Mouse (Mus musculus) CH12.LX (cell line): ENCODE data around the gene Flad1. TPM values are rescaled to one million over a fixed set of nuclear protein-coding genes. Genes with fewer than 3 reads are reported as not detected.

Experiments
- DNase-seq: peaks from one replicate; pipeline ENCODE4 v3.0.0-alpha.2; 2013; ENCODE audit errors: extremely low read depth
- H3K27ac ChIP-seq: 2 replicates; pipeline ENCODE4 v1.5.1; 2012; ENCODE audit warnings: low read depth, mild to moderate bottlenecking, control low read depth, moderate library complexity; ENCODE audit not compliant: insufficient read depth
- H3K27me3 ChIP-seq: replicated peaks from 2 replicates; pipeline ENCODE3; 2012; ENCODE audit warnings: inconsistent platforms
- H3K36me3 ChIP-seq, 2 experiments: replicated peaks in 1 of 2; 2 replicates each; pipeline versions ENCODE3 to v1.6.1; 2012; ENCODE audit warnings: inconsistent platforms in 1 of 2, low read length in 1 of 2, mild to moderate bottlenecking in 1 of 2, mixed read lengths in 1 of 2, moderate library complexity in 1 of 2; ENCODE audit not compliant: control insufficient read depth in 1 of 2, insufficient read depth in 1 of 2
- H3K4me1 ChIP-seq, 2 experiments: 2 replicates each; pipeline ENCODE4 v1.6.1; 2012; ENCODE audit warnings: inconsistent platforms in 1 of 2, moderate library complexity in 1 of 2; ENCODE audit not compliant: insufficient read depth in 2 of 2, control insufficient read depth in 1 of 2
- H3K4me2 ChIP-seq: 2 replicates; pipeline ENCODE4 v1.6.1; 2012; ENCODE audit warnings: low read depth, mild to moderate bottlenecking, control low read depth; ENCODE audit not compliant: poor library complexity, insufficient read depth, severe bottlenecking
- H3K4me3 ChIP-seq, 3 experiments: fragments of 150-350 bp in 1 of 3; sonication (generic) in 1 of 3; replicated peaks in 1 of 3; 2 replicates each; pipeline versions ENCODE3 to v1.5.1; 2011 to 2012; ENCODE audit warnings: low read depth in 2 of 3, low read length in 2 of 3, mild to moderate bottlenecking in 2 of 3, moderate library complexity in 2 of 3, control low read depth in 1 of 3, improper control_type of control experiment in 1 of 3, inconsistent platforms in 1 of 3, mixed read lengths in 1 of 3; ENCODE audit not compliant: poor library complexity in 1 of 3
- H3K79me2 ChIP-seq: replicated peaks from 2 replicates; pipeline ENCODE4 v1.6.1; 2012; ENCODE audit warnings: mild to moderate bottlenecking, moderate library complexity; ENCODE audit not compliant: control insufficient read depth, poor library complexity, insufficient read depth, severe bottlenecking; ENCODE audit errors: extremely low read depth
- H3K9ac ChIP-seq: 2 replicates; pipeline ENCODE4 v1.6.1; 2012; ENCODE audit warnings: low read depth, mild to moderate bottlenecking, control low read depth, moderate library complexity; ENCODE audit not compliant: insufficient read depth
- H3K9me3 ChIP-seq: replicated peaks from 2 replicates; pipeline ENCODE3; 2012; ENCODE audit warnings: low read length, inconsistent platforms, mixed read lengths
- BHLHE40 ChIP-seq: IDR thresholded peaks from 2 replicates; pipeline ENCODE4 v1.6.1; 2011; ENCODE audit warnings: mild to moderate bottlenecking, low read depth, low read length, improper control_type of control experiment
- CHD1 ChIP-seq: IDR thresholded peaks from 2 replicates; pipeline ENCODE4 v1.6.1; 2012; ENCODE audit warnings: low read depth, low read length, improper control_type of control experiment, inconsistent platforms
- CHD2 ChIP-seq: IDR thresholded peaks from 2 replicates; pipeline ENCODE4 v1.6.1; 2011; ENCODE audit warnings: low read length, improper control_type of control experiment
- CTCF ChIP-seq, 2 experiments: IDR thresholded peaks in 1 of 2; conservative IDR thresholded peaks in 1 of 2; 2 replicates each; pipeline ENCODE4 v1.5.1; 2011 to 2012; ENCODE audit warnings: low read depth in 2 of 2, low read length in 2 of 2, improper control_type of control experiment in 1 of 2, inconsistent platforms in 1 of 2, mild to moderate bottlenecking in 1 of 2, moderate library complexity in 1 of 2
- E2F4 ChIP-seq: IDR thresholded peaks from 2 replicates; pipeline ENCODE4 v1.6.1; 2011; ENCODE audit warnings: low read depth, low read length, improper control_type of control experiment; ENCODE audit not compliant: insufficient replicate concordance
- ELF1 ChIP-seq: IDR thresholded peaks from 2 replicates; pipeline ENCODE4 v1.6.1; 2014; ENCODE audit warnings: low read depth, mild to moderate bottlenecking, inconsistent platforms, low read length, improper control_type of control experiment
- ETS1 ChIP-seq: conservative IDR thresholded peaks from 2 replicates; pipeline ENCODE4 v1.6.1; 2012; ENCODE audit warnings: low read depth, mild to moderate bottlenecking, inconsistent platforms, low read length, improper control_type of control experiment, moderate library complexity
- GABPA ChIP-seq: IDR thresholded peaks from 2 replicates; pipeline ENCODE4 v1.6.1; 2012; ENCODE audit warnings: low read depth, low read length, improper control_type of control experiment, inconsistent platforms; ENCODE audit not compliant: insufficient replicate concordance
- HCFC1 ChIP-seq: IDR thresholded peaks from 2 replicates; pipeline ENCODE4 v1.6.1; 2012; ENCODE audit warnings: low read depth, mild to moderate bottlenecking, inconsistent platforms, low read length, improper control_type of control experiment
- IRF4 ChIP-seq: IDR thresholded peaks from 2 replicates; pipeline ENCODE4 v1.6.1; 2014; ENCODE audit warnings: low read depth, mild to moderate bottlenecking, inconsistent platforms, low read length, improper control_type of control experiment
- KAT2A ChIP-seq: IDR thresholded peaks from 2 replicates; pipeline ENCODE4 v1.6.1; 2012; ENCODE audit warnings: low read length, improper control_type of control experiment, inconsistent platforms; ENCODE audit not compliant: insufficient replicate concordance
- MAFK ChIP-seq: IDR thresholded peaks from 2 replicates; pipeline ENCODE4 v1.6.1; 2011; ENCODE audit warnings: low read length, improper control_type of control experiment; ENCODE audit not compliant: insufficient replicate concordance
- MAZ ChIP-seq: IDR thresholded peaks from 2 replicates; pipeline ENCODE4 v1.6.1; 2012; ENCODE audit warnings: low read depth, mild to moderate bottlenecking, inconsistent platforms, low read length, improper control_type of control experiment, moderate library complexity
- MEF2A ChIP-seq: IDR thresholded peaks from 2 replicates; pipeline ENCODE4 v1.6.1; 2014; ENCODE audit warnings: low read depth, mild to moderate bottlenecking, inconsistent platforms, low read length, improper control_type of control experiment, borderline replicate concordance
- MXI1 ChIP-seq: IDR thresholded peaks from 2 replicates; pipeline ENCODE4 v1.6.1; 2011; ENCODE audit warnings: mild to moderate bottlenecking, low read depth, low read length, improper control_type of control experiment
- MYC ChIP-seq: IDR thresholded peaks from 2 replicates; pipeline ENCODE4 v1.6.1; 2011; ENCODE audit warnings: low read depth, mild to moderate bottlenecking, improper control_type of control experiment, low read length
- NELFE ChIP-seq: IDR thresholded peaks from 2 replicates; pipeline ENCODE4 v1.6.1; 2011; ENCODE audit warnings: low read depth, low read length, improper control_type of control experiment
- NRF1 ChIP-seq: IDR thresholded peaks from 2 replicates; pipeline ENCODE4 v1.6.1; 2014; ENCODE audit warnings: low read depth, mild to moderate bottlenecking, inconsistent platforms, low read length, improper control_type of control experiment, moderate library complexity
- PAX5 ChIP-seq: IDR thresholded peaks from 2 replicates; pipeline ENCODE4 v1.6.1; 2012; ENCODE audit warnings: low read length, inconsistent platforms, mixed read lengths
- POLR2A ChIP-seq: IDR thresholded peaks from 2 replicates; pipeline ENCODE4 v1.6.1; 2011; ENCODE audit warnings: low read depth, mild to moderate bottlenecking, improper control_type of control experiment, low read length
- POLR2AphosphoS2 ChIP-seq: IDR thresholded peaks from 2 replicates; pipeline ENCODE4 v1.6.1; 2011; ENCODE audit warnings: low read depth, low read length, improper control_type of control experiment
- RAD21 ChIP-seq: IDR thresholded peaks from 2 replicates; pipeline ENCODE4 v1.6.1; 2011; ENCODE audit warnings: low read depth, mild to moderate bottlenecking, low read length, improper control_type of control experiment, moderate library complexity
- RCOR1 ChIP-seq: conservative IDR thresholded peaks from 2 replicates; pipeline ENCODE4 v1.6.1; 2012; ENCODE audit warnings: low read depth, mild to moderate bottlenecking, inconsistent platforms, low read length, improper control_type of control experiment
- SIN3A ChIP-seq: IDR thresholded peaks from 2 replicates; pipeline ENCODE4 v1.6.1; 2012; ENCODE audit warnings: low read length, improper control_type of control experiment, inconsistent platforms
- SMC3 ChIP-seq: IDR thresholded peaks from 2 replicates; pipeline ENCODE4 v1.6.1; 2011; ENCODE audit warnings: low read depth, low read length, improper control_type of control experiment
- TBP ChIP-seq: conservative IDR thresholded peaks from 2 replicates; pipeline ENCODE4 v1.6.1; 2011; ENCODE audit warnings: low read depth, low read length, improper control_type of control experiment
- TCF12 ChIP-seq: IDR thresholded peaks from 2 replicates; pipeline ENCODE4 v1.6.1; 2014; ENCODE audit warnings: low read depth, mild to moderate bottlenecking, inconsistent platforms, low read length, improper control_type of control experiment
- UBTF ChIP-seq: IDR thresholded peaks from 2 replicates; pipeline ENCODE4 v1.6.1; 2012; ENCODE audit warnings: low read depth, mild to moderate bottlenecking, inconsistent platforms, low read length, improper control_type of control experiment, moderate library complexity
- USF2 ChIP-seq: conservative IDR thresholded peaks from 2 replicates; pipeline ENCODE4 v1.6.1; 2011; ENCODE audit warnings: low read depth, low read length, improper control_type of control experiment
- ZC3H11A ChIP-seq: IDR thresholded peaks from 2 replicates; pipeline ENCODE4 v1.6.1; 2012; ENCODE audit warnings: low read depth, mild to moderate bottlenecking, inconsistent platforms, low read length, improper control_type of control experiment
- ZMIZ1 ChIP-seq: IDR thresholded peaks from 2 replicates; pipeline ENCODE4 v1.6.1; 2012; ENCODE audit warnings: low read depth, mild to moderate bottlenecking, inconsistent platforms, low read length, improper control_type of control experiment
- ZNF384 ChIP-seq: IDR thresholded peaks from 2 replicates; pipeline ENCODE4 v1.6.1; 2012; ENCODE audit warnings: low read depth, low read length, improper control_type of control experiment, inconsistent platforms
- dilution Hi-C: fragments of 300-500 bp; cut with MboI; formaldehyde crosslinking; loops from 2 replicates; pipeline ENCODE4 v1.14.3; 2020; ENCODE audit warnings: low sequenced_read_pairs; ENCODE audit not compliant: extremely low pct_unique_long_range_greater_than_20kb, extremely low pct_ligation_motif_present
- in situ Hi-C: fragments of 300-500 bp; cut with MboI; formaldehyde crosslinking; loops from 3 replicates; pipeline ENCODE4 v1.14.3; 2019; ENCODE audit warnings: low sequenced_read_pairs, low pct_ligation_motif_present, low pct_unique_long_range_greater_than_20kb, mixed read lengths
- polyA plus RNA-seq: library from polyadenylated mRNA; unstranded; fragments of >175 nt; gene quantifications from 2 replicates; pipeline ENCODE4 v1.2.1, GENCODE M21; 2012; ENCODE audit warnings: low read depth; ENCODE audit not compliant: insufficient read length
- total RNA-seq, 2 experiments: library from RNA; depleted of rRNA; stranded (reverse); fragments of 300-350 nt in 1 of 2; fragments of >200 nt in 1 of 2; gene quantifications; 2 replicates each; pipeline ENCODE4 v1.2.3; 2012 to 2014

Gene Flad1
- total and polyA plus RNA-seq, 3 experiments: 26.0 to 31.1 (median 26.9) TPM

GRCm38 (mm10) chr3:89396654-89397005 lies 15.0 kb downstream of the Flad1 start (continued):
- no peak for TF ChIP-seq MAFK
- TF ChIP-seq MAZ: no peak
- 0 out of 2 replicates have a peak, but pooled peaks have one; percentile 20 for TF ChIP-seq MXI1
- TF ChIP-seq MEF2A: no peak
- TF ChIP-seq ETS1: no peak
- no peak for TF ChIP-seq HCFC1
- no peak for TF ChIP-seq SIN3A
- TF ChIP-seq PAX5: no peak
- TF ChIP-seq ZMIZ1: no peak
- TF ChIP-seq NRF1: 0 out of 2 replicates have a peak, but pooled peaks have one; percentile 5
- 0 out of 2 replicates have a peak, but pooled peaks have one; percentile 59 for TF ChIP-seq TBP
- no peak for TF ChIP-seq CHD1
- no peak for TF ChIP-seq POLR2A
- TF ChIP-seq IRF4: 0 out of 2 replicates have a peak, but pooled peaks have one; percentile 11
- no peak for TF ChIP-seq ZC3H11A
- TF ChIP-seq CHD2: no peak

- H3K36me3 ChIP-seq: peaks cover 13 to 24% of the 10 kb centered on the region in 2 experiments
- H3K79me2 ChIP-seq: peaks cover 9% of the 10 kb centered on the region; the same call in 1 of the 2 replicates
- dilution Hi-C loops (no loop called here), in situ Hi-C loops (no loop called here)
- peak overlapping the region; percentile 54 to 71 (median 58) for H3K4me3 ChIP-seq
- peak overlapping the region; percentile 96 for H3K27ac ChIP-seq
- no peaks in the 10 kb centered on the region for H3K27me3 ChIP-seq
- peak overlapping the region; percentile 55 for H3K9ac ChIP-seq
- peaks cover 0 to 34% of the 10 kb centered on the region in 2 experiments; a peak in 3 of 4 replicates for H3K4me1 ChIP-seq
- DNase-seq: no peak
- H3K9me3 ChIP-seq: no peaks in the 10 kb centered on the region
- H3K4me2 ChIP-seq: peak overlapping the region; percentile 94
- peak; percentile 65 for TF ChIP-seq MXI1
- peak; percentile 97 for TF ChIP-seq ZMIZ1
- no peak for TF ChIP-seq E2F4
- TF ChIP-seq MAFK: no peak
- no peak for TF ChIP-seq MYC
- no peak for TF ChIP-seq BHLHE40
- TF ChIP-seq IRF4: 0 out of 2 replicates have a peak, but pooled peaks have one; percentile 8
- 0 out of 2 replicates have a peak, but pooled peaks have one; percentile 13 for TF ChIP-seq NRF1
- peak; percentile 33 for TF ChIP-seq RAD21
- no peak for TF ChIP-seq KAT2A
- TF ChIP-seq SIN3A: peak; percentile 49; the same call in 1 of the 2 replicates
- TF ChIP-seq NELFE: peak; percentile 66
- no peak for TF ChIP-seq ETS1
- no peak for TF ChIP-seq GABPA
- peak; percentile 94 for TF ChIP-seq TBP
- TF ChIP-seq ELF1: no peak; the same call in 1 of the 2 replicates
- 0 out of 2 replicates have a peak, but pooled peaks have one; percentile 22 for TF ChIP-seq RCOR1
- no peak for TF ChIP-seq ZC3H11A
- peak; percentile 69; the same call in 1 of the 2 replicates for TF ChIP-seq TCF12
- TF ChIP-seq POLR2AphosphoS2: peak; percentile 56; the same call in 1 of the 2 replicates
- TF ChIP-seq CTCF (conservative IDR thresholded peaks at IDR 0.05 in 1 of 2, IDR thresholded peaks at IDR 0.05 in 1 of 2; ENCODE audit: low read depth in 2 of 2, low read length in 2 of 2): peak; percentile 45 to 74
- no peak for TF ChIP-seq ZNF384
- TF ChIP-seq SMC3: peak; percentile 51
- TF ChIP-seq USF2: no peak
- no peak for TF ChIP-seq UBTF
- TF ChIP-seq MAZ: 0 out of 2 replicates have a peak, but pooled peaks have one; percentile 16
- peak; percentile 74 for TF ChIP-seq POLR2A
- TF ChIP-seq CHD2: peak; percentile 48; the same call in 1 of the 2 replicates
These were observed 15.6 kb downstream of the Flad1 start for GRCm38 (mm10) chr3:89395806-89396653.
